Mouse (Mus musculus): ENCODE data around the gene Insig1. TPM values are rescaled to one million over a fixed set of nuclear protein-coding genes. Genes with fewer than 3 reads are reported as not detected.

The Insig1 gene
- total RNA-seq, 2 experiments from 2014 or later: 82.7 to 88.7 TPM

- DNase-seq (ENCODE audit: low spot score in 2 of 2): no peak
Measured at GRCm38 (mm10) chr5:28117882-28118530, 46.8 kb downstream of the Insig1 start.

DNA sequence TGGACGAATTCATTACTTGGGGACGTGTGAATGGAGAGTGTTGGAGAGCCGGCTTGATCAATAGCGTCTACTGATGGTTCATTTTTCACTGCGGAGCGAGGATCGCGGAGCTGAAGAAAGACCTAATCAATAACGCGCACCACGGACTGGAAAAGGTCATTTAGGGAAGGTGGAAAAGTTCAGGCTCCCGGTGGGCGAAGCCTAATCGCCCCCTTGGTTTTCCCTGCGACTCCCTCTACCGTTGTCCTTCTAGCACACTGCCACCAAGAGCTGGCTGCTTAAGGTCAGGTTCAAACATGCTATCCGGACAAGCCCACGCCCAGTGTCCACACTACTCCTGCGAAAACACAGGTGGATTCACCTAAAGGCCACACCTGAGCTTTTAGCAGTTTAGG lies 47.4 kb downstream of the Insig1 start:
- DNase-seq (ENCODE audit: low spot score in 2 of 2): no peak

GRCm38 (mm10) chr5:28119576-28119975 lies 48.4 kb downstream of the Insig1 start:
- DNase-seq (ENCODE audit: low spot score in 2 of 2): no peak

GRCm38 (mm10) chr5:28122491-28123454 lies 51.6 kb downstream of the Insig1 start:
- peak; percentile 56 to 65 for DNase-seq (ENCODE audit: low spot score in 2 of 2)

GRCm38 (mm10) chr5:28123455-28123825 lies 52.3 kb downstream of the Insig1 start:
- DNase-seq (ENCODE audit: low spot score in 2 of 2): no peak

- DNase-seq (ENCODE audit: low spot score in 2 of 2): no peak
Measured at GRCm38 (mm10) chr5:28124321-28125230, 53.4 kb downstream of the Insig1 start.

Other genes with a start within 250 kb of the Insig1 start
- gene Htr5a, start 229.2 kb upstream of the Insig1 start, total RNA-seq (2021): 1 to 10 TPM; 7.3 to 7.8 TPM
- under 1 TPM; 0.11 to 0.14 TPM for gene En2, start 94.3 kb downstream of the Insig1 start, total RNA-seq (2021)
- under 1 TPM; 0.14 to 0.22 TPM for gene Cnpy1, start 174.4 kb downstream of the Insig1 start, total RNA-seq (2021)
- gene Rbm33, start 245.8 kb downstream of the Insig1 start, total RNA-seq (2021): 10 to 100 TPM; 53.5 to 69.9 TPM

All from layer of hippocampus, postnatal 10 days (tissue).